Mouse (Mus musculus): ENCODE measurements at regions not wholly inside any gene's neighbourhood (a gene's known extent, or its start where the extent isn't known, plus 50 kb on each side); places are given as distances from the start of the nearest gene placed in this dataset.
A peak's percentile ranks its signal among the peaks of the same experiment; 100 is the strongest.

DNA sequence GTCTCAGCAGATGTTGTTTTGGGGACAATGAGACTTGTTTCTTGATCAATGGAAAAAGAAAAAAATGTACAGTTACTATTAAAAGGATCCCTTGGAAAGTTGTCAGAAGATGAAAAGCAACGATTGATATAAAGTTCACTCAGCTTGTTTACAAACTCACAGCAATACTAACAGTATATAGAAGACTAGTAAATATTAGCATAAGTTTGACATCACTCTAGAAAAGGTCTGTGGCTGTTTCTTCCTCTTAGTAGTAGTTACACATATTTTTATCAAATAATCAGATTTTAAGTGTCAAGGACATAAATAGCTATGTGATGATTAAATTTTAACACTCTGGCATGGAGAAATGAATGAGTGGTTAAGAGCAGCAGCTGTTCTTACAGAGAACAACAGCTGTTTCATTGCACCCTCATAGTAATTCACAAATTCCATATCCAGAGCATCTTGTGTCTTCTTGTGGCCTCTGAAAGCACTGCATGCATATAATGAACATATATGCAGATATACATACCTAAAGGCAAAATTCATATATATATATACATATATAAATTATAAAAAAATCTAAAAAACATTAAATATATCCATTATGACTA lies 179.1 kb upstream of the Pcdh10 start:
- DNase-seq (ENCODE audit: low spot score in 2 of 2) = no peak

DNA sequence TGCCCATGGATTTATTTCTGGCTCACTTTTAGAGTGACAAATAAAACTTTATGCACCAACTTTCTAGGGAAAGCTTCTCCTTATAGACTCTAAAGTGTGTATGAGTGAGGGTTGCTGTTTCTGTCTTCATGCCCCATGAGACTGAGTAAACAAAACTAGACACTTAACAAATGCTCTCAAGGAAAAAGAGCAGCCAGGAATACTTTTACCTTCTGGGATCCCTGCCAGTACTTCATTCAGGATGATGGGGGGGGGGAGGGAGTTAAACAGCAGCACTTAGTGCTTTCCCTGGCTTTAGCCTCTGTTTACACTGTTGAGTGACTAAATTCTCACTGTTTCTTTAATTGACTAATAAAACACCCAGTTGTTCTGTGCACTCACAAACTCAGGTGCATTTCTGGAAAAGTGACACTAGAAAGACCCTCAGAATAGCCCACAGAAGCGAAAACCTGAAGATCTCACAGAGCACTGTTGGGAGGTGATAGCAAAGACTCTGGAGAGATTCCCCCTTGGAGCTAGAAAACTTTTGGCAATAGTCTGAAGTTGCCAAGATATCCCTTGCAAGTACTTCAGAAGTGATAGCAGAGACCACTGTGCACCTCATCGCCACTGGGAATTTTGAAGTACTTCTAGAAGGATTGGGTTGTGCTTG lies 173.7 kb upstream of the Pcdh10 start:
- no peak for DNase-seq (ENCODE audit: low spot score in 2 of 2)

DNA sequence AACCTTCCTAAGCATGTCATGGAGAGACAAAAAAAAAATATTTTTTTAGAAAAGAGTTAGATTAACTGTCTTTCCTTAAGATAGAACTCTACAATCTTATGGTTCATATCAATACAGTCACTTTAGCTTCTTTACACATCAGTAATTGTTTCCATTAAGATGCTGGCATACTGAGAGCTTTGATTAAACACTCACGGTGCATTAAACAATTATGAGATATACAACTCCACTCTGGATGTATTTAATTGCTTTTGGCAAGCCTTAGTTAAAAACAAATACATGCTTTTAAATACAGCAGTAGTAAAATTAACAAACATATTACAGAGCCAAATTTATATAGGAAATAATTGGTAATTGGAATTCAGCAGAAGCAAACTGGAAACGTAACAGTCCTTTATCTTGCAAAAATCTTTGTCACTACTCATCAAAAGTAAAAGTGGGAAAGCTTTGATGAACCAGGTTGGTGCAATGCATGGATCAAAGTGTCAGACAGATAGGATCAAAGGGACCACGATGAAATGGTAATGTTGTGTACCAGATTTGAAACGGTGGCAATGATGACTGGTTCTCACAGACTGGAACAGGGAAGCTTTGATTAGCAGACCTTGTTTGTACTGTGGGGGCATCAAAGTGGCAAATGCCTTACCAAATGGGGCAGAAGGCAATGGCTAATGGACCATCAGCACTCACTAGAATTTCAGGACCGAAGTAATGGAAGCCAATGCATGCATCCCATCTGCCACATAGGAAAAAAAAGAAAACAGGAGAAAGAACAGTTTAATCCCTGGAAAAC lies 146.4 kb upstream of the Pcdh10 start:
- DNase-seq (ENCODE audit: low spot score in 2 of 2) = no peak

DNA sequence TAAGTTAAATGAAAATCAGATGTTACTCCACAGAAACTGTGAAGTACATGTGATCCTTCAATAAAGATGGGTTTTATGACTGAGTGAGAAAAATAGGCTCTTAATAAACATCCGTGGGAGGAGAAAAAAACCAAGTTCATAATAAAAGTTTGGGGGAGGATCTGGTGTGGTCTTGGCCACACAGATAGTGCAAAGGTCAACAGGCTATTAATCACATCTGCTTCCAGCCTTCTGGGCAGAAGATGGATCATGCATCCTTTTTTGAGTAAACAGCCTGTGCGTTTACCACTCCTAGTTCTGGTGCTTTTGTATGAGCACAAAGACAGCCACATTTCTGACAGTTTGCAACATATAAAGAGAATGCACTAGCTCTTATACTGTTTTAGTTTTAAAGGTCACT lies 139.7 kb upstream of the Pcdh10 start:
- DNase-seq (ENCODE audit: low spot score in 2 of 2) = no peak

DNA sequence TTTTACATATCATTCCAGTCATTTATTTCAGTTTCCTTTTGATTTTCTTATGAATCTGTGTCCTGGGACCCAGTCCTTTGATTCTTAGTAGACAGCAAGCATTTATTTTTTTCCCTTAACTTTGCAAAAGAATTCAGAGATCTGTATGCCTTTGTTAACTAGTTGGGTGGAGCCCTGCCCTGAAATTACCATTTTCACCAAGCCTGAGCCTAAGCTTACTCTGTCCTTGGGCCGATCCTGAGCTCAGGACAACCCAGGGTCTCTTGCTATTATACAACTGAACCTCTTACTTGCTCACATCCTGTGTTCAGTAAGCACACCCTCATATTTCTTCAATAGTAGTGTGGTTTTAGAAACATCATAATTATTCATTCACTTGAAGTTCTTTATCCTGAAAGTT lies 132.7 kb upstream of the Pcdh10 start:
- no peak for DNase-seq (ENCODE audit: low spot score in 2 of 2)

DNA sequence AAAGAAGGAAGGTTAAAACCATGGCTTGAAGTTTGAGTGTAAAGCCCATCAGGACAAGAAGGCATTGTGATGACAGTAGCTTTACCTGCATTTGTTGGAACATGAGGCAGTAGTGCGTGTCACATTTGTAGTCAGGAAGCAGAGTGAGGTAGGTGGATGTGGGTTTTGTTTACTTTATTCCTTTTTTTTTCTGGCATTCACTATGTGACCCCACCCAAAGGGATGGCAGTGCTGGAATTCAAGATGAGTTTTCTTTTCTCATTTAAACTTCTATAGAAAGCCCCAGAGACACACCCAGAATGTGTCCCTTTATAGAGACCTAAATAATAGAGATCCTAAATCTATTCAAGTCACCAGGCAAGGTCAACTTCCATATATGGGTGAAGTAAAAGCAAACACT lies 131.6 kb upstream of the Pcdh10 start:
- no peak for DNase-seq (ENCODE audit: low spot score in 2 of 2)

DNA sequence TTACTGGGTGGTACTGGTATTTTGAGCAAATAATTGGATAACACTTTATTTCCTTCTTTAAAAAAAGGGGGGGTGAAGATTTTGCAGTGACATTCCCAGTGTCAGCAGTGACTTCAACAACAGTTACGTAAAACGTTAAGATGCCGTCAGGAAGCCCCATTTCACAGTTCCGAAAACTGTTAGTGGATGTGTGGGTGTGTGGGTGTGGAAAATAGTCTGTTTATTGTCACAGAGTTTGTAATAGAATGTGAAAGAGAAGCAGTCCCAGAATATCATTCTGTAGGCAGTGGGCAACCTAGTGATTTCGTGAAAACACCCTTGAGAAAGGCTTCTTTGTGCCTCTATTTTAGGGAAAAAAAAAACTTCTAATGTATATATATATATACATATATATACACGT lies 101.4 kb upstream of the Pcdh10 start:
- DNase-seq (ENCODE audit: low spot score in 2 of 2) = peak; percentile 6 to 7

DNA sequence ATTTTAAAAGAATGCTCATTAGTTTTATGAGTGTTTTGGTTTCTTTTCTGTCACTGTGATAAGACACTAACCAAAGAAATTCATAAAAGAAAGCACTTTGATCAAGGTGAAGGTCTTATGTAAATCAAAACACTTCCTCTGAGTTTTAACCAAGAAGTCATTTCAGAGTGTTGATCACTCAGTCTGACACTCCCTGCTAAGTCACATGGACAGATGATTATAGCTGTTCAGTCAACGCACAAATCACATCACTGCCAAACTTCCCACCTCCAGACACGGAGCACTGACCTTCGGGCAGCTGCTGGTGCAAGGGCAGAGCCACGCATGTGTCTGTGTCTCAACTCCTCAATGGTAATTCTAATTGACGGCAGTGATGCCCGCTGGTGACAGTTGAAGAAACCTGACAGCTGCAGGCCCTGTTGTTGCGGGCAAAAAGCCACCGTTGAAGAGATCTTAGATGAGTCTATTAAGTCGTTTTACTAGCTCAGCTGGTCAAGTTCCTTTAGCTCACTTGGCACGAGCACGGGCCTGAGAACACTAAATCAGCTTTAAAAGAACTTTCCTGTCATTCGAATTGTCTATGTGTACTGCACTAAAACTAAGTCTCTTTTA lies 80.8 kb upstream of the Pcdh10 start:
- no peak for DNase-seq (ENCODE audit: low spot score in 2 of 2)

DNA sequence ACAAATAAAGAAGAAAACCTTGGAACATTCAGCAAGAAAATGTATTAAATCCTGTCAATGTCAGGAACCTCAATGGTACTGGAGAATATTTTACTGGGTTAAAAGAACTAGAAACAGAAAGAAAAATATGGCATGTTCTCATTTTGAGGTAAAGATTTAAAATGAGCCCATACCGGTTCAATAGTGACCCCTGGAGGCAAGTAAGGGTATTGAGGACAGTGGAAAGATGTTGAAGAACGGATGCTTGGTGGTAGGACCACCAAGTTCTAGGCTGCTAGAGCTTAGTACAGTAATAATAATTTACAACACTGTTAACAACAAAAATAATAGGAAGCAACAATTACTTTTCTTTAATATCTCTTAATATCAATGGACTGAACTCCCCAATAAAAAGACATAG lies 58.9 kb upstream of the Pcdh10 start:
- no peak for DNase-seq (ENCODE audit: low spot score in 2 of 2)
